Mouse (Mus musculus): Measurements from ENCODE around the gene Cacnb1. TPM values are rescaled to one million over a fixed set of nuclear protein-coding genes. Genes with fewer than 3 reads are reported as not detected.

Gene Cacnb1
- total RNA-seq, 1 experiment from 2014 or later = 4.8 TPM

Other genes starting within 250 kb of the Cacnb1 start
- gene 1700001P01Rik, start 247.1 kb downstream of the Cacnb1 start, total RNA-seq (2017) = 0.81 and 2.7 TPM in 2 replicates
- gene Rpl23, start 240.6 kb downstream of the Cacnb1 start, total RNA-seq (2017) = 1,248 and 1,304 TPM in 2 replicates
- gene Lasp1, start 224.0 kb downstream of the Cacnb1 start, total RNA-seq (2017) = 257 and 315 TPM in 2 replicates
- 0.47 and 1.2 TPM in 2 replicates for gene B230217C12Rik, start 182.3 kb downstream of the Cacnb1 start, total RNA-seq (2017)
- 1.0 and 2.3 TPM in 2 replicates for gene Fbxo47, start 138.9 kb downstream of the Cacnb1 start, total RNA-seq (2017)
- 1.2 and 2.9 TPM in 2 replicates for gene Plxdc1, start 36.6 kb downstream of the Cacnb1 start, total RNA-seq (2017)
- 54.0 and 56.4 TPM in 2 replicates for gene Arl5c, start 26.9 kb downstream of the Cacnb1 start, total RNA-seq (2017)
- 1,086 and 1,116 TPM in 2 replicates for gene Rpl19, start 3.7 kb upstream of the Cacnb1 start, total RNA-seq (2017)
- 5.3 and 7.8 TPM in 2 replicates for gene Stac2, start 30.4 kb upstream of the Cacnb1 start, total RNA-seq (2017)
- gene Fbxl20, start 127.4 kb upstream of the Cacnb1 start, total RNA-seq (2017) = 56.2 and 61.6 TPM in 2 replicates
- gene Med1, start 170.3 kb upstream of the Cacnb1 start, total RNA-seq (2017) = 52.8 and 56.1 TPM in 2 replicates
- gene Cdk12, start 180.0 kb upstream of the Cacnb1 start, total RNA-seq (2017) = 134 and 140 TPM in 2 replicates